Mouse (Mus musculus): ENCODE data around the gene Sparc. TPM values are rescaled to one million over a fixed set of nuclear protein-coding genes. Genes with fewer than 3 reads are reported as not detected.

Gene Sparc
- total RNA-seq, 1 experiment from 2014 or later, result 2,456 TPM

DNA sequence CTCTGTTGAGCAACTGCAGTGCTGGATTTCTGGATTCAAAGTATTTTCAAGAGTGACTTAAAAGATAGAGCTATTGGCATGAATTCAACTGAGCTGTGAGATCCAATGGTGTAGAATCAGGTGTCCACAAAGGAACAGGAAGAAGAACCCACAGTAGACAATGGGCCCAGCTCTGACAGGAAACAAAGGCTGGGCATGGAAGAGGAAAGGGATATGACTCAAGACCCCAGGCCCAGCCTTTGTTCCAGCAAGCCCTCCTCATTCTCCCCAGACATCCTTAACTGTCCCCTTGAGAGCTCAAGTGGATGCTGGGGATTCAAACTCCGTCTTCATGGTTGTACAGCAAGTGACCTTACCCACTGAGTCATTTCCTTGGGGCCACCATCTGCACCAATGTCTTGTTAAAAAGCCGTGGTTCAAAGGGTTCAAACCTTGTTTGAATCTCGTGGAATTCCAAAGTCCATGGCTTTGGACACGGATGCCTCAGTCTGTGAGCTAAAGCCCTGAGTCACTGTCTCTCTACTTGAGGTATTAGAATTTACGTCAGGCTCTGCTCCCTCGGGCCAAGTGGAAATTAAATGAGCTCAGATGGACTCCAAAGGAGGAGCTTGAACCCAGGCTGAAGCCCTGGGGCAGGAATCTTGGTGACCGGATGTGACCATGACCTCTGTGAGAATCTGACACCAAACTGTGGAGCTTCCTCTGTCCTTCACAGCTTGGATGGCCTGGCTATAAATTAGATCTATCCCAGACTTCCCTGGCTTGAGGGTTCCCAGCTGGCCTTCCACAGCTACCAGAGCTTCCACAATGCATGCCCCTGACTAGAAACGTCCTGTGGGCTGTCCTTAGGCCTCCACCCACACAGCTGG is 17.1 kb downstream of the Sparc start:
- DNase-seq, result peak; percentile 85

- DNase-seq, result peak; percentile 7
These were observed 18.1 kb downstream of the Sparc start for GRCm38 (mm10) chr11:55404659-55405457.

- no peak for DNase-seq
These were observed 22.1 kb downstream of the Sparc start for GRCm38 (mm10) chr11:55400863-55401262.

GRCm38 (mm10) chr11:55398371-55398770 is 24.6 kb downstream of the Sparc start:
- no peak for DNase-seq

- DNase-seq, result peak; percentile 86
These were observed 25.5 kb downstream of the Sparc start for GRCm38 (mm10) chr11:55397441-55397840.

- DNase-seq, result no peak
These were observed 25.9 kb downstream of the Sparc start for GRCm38 (mm10) chr11:55397036-55397435.

GRCm38 (mm10) chr11:55395073-55395642 is 27.8 kb downstream of the Sparc start:
- no peak for DNase-seq

DNA sequence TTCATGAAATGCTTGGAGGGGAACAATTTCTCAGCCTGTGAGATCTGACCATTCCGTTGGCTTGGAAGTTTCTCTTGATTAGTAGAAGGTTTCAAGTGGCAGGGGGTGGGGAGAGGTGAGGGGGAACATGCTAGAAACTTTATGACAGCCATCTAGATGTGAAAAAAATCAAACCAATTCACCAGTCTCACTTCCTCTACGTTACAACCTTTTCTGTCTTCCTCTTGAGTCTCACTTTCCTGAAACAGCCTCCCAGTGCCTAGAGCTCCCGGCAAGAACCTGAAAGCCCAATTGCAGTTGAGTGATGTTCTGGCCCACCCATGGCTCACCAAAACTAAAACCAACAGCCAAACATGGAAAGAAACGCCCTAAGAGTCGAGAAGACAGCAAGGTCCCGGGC is 28.4 kb downstream of the Sparc start:
- DNase-seq, result no peak

GRCm38 (mm10) chr11:55392474-55392873 is 30.5 kb downstream of the Sparc start:
- peak; percentile 70 for DNase-seq

- peak; percentile 87 for DNase-seq
These were observed 33.2 kb downstream of the Sparc start for GRCm38 (mm10) chr11:55389778-55390177.

DNA sequence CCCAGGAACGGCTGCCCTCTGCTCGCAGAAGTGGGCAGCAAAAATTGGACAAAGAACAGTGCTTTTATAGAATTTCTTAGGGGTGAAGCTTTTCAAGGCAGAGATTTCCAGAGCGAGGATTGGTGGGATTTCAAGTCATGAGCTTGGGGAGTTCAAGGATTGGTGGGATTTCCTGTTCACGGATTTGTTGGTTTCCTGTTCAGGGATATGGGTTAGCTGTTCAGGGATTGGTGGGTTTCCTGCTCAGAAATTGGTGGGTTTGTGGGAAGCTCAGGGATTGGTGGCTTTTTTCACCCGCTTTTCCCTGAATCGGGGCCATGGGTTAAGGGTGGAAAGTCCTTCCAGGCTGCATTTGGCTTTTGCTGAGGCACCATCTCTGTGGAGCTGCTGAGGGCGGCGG is 35.4 kb downstream of the Sparc start:
- DNase-seq, result no peak

GRCm38 (mm10) chr11:55386424-55387063 is 36.4 kb downstream of the Sparc start:
- peak; percentile 92 for DNase-seq

GRCm38 (mm10) chr11:55383463-55384045 is 39.4 kb downstream of the Sparc start:
- no peak for DNase-seq

DNA sequence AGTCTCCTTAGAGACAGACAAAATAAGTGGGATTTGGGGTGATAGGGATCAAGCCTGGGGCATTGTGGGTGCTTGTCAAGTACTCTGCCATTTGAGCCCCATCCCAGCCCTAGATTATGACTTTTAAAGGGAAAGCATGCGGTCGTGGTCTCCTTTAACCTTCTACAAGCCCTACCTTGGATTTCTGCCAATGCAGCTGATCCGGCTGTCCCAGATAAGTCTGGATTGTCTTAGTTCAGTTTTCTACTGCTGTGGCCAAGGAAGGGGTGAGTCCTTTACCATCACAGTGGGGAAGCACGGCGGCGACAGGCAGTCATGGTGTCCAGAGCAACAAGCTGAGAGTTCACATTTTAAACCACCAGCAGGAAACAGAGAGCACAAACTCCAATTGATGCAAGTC is 42.1 kb downstream of the Sparc start:
- DNase-seq, result no peak

GRCm38 (mm10) chr11:55378371-55378770 is 44.6 kb downstream of the Sparc start:
- DNase-seq, result peak; percentile 71

DNA sequence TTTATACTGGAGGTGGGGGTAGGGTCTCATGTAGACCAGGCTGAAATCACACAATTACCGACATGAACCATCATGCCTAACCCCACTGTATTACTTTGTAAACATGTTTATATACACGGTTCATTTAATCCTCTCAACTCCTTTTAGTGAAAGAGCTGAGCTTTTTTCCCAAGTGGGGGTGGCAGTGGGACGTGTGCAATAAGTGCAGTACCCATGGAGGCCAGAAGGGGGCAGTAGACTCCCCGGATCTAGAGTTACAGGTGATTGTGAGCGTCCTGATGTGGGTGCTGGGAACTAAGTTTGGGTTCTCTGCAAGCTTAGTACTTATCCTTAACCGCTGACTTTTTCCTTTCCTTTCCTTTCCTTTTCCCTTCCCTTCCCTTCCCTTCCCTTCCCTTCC is 49.1 kb downstream of the Sparc start:
- no peak for DNase-seq

DNA sequence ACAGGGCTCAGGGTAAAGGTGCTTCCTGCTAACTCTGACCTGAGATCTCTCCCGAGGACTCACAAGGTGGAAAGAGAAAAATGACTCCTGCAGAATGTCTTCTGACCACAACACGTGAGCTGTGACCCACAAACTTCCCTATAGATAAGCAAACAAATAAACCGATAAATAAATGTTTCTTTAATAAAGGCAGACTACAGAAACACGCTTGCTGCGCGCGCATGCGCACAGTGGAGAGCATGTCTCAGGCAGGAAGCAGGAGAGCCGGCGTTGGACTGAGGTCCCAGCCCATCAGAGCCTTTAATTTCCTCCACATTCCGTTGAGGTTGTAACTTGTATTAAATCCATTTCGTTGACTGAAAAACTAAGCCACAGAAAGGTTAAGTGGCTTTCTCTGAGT is 49.6 kb downstream of the Sparc start:
- no peak for DNase-seq

DNA sequence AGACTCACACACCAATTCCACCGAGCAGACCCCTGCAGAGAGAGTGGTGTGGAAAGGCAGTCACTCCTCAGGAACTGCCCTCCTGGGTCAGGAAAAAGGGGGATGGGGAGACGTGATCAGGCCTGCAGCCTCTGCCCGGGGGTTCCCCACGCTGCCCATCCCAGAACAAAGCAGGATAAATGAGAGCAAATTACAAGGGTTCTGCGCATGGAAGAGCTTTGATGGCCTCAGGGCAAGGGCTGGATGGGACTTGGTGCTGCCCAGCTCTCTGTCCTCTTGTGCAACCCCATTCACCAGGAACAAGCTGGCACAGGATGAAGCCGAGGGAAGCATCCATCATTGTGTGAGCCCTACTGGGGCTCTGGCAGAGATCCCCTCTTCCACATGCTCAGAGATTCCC is 51.0 kb downstream of the Sparc start:
- DNase-seq, result peak; percentile 34

DNA sequence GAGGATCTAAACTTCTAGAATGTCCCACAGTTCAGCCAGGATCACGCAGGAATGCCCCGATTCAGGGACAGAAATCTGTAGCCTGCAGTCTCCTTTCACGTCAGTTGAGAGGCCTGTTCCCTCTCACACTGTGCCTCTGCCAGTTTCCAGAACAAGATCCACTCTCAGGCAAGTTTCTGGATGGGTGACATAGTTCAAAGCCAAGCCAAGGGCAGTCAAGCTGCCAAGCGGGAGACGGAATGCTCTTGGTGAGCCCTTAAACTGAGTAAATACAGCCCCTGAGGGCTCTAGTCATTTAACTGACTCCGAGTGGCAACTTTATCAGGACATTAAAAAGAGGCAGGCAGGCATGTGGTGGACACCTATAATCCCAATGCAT is 53.9 kb downstream of the Sparc start:
- DNase-seq, result peak; percentile 36

GRCm38 (mm10) chr11:55368388-55369092 is 54.4 kb downstream of the Sparc start:
- DNase-seq, result no peak

GRCm38 (mm10) chr11:55367783-55368182 is 55.2 kb downstream of the Sparc start:
- peak; percentile 57 for DNase-seq

Data from adrenal gland, postnatal 14 days (tissue).